8 mouse cellular contexts compared by ENCODE assay signal in genomic region chr8:126979091-126979920, GRCm38 (mm10). TPM values are rescaled to one million over a fixed set of nuclear protein-coding genes. Genes with fewer than 3 reads are reported as not detected.
DNase-seq lines count a peak whose midpoint lies in the region; ATAC-seq lines count a peak whose summit lies in the region.

No protein-coding gene starts in this region.

- peak overlapping the region; percentile 27 for H3K4me3 ChIP-seq in kidney, embryonic 14.5 days (ENCODE audit: low read length)
- peak overlapping the region; percentile 51 for H3K4me3 ChIP-seq in embryonic facial prominence, embryonic 10.5 days
- peak overlapping the region; percentile 18 for H3K4me3 ChIP-seq in hindbrain, embryonic 12.5 days
- H3K4me3 ChIP-seq in lung, embryonic 16.5 days (ENCODE audit: low read length) = peak overlapping the region; percentile 43
- H3K4me3 ChIP-seq in stomach, embryonic 16.5 days (replicated peaks; ENCODE audit: low read length) = peak overlapping the region; percentile 43

- H3K4me2 ChIP-seq in kidney, embryonic 14.5 days (replicated peaks; ENCODE audit: low read depth, low read length) = peak overlapping the region; percentile 48
- H3K4me2 ChIP-seq in hindbrain, embryonic 12.5 days (replicated peaks) = peak overlapping the region; percentile 31
- peak overlapping the region; percentile 58 for H3K4me2 ChIP-seq in lung, embryonic 16.5 days (ENCODE audit: low read depth, low read length)
- H3K4me2 ChIP-seq in stomach, embryonic 16.5 days (ENCODE audit: low read depth, low read length) = peak overlapping the region; percentile 56

- no peak for DNase-seq in kidney, postnatal 14 days
- DNase-seq in embryonic facial prominence, embryonic 10.5 days (ENCODE audit: low spot score) = peak; percentile 18
- DNase-seq in yolk sac, embryonic 10.5 days (ENCODE audit: low spot score) = no peak
- no peak for DNase-seq in frontal cortex, postnatal 14 days (ENCODE audit: low spot score in 2 of 2)

- no peaks in the 10 kb centered on the region for H3K36me3 ChIP-seq in kidney, embryonic 14.5 days (ENCODE audit: control insufficient read depth, insufficient read depth, low read length)
- no peaks in the 10 kb centered on the region for H3K36me3 ChIP-seq in embryonic facial prominence, embryonic 10.5 days (replicated peaks)
- H3K36me3 ChIP-seq in hindbrain, embryonic 12.5 days = no peaks in the 10 kb centered on the region
- H3K36me3 ChIP-seq in lung, embryonic 16.5 days (ENCODE audit: control insufficient read depth, insufficient read depth, low read length) = no peaks in the 10 kb centered on the region
- no peaks in the 10 kb centered on the region for H3K36me3 ChIP-seq in stomach, embryonic 16.5 days (ENCODE audit: control insufficient read depth, insufficient read depth, low read length)

- H3K9me3 ChIP-seq in kidney, embryonic 14.5 days (ENCODE audit: control insufficient read depth, low read length) = no peaks in the 10 kb centered on the region
- H3K9me3 ChIP-seq in embryonic facial prominence, embryonic 10.5 days = no peaks in the 10 kb centered on the region
- no peaks in the 10 kb centered on the region for H3K9me3 ChIP-seq in hindbrain, embryonic 12.5 days (replicated peaks)
- H3K9me3 ChIP-seq in lung, embryonic 16.5 days (ENCODE audit: control insufficient read depth, low read length) = no peaks in the 10 kb centered on the region
- H3K9me3 ChIP-seq in stomach, embryonic 16.5 days (replicated peaks; ENCODE audit: control insufficient read depth, low read length) = no peaks in the 10 kb centered on the region

- WGBS in kidney, embryonic 14.5 days = 23% methylated on average over 27 of the region's 27 CpGs
- 26% methylated on average over 27 of the region's 27 CpGs for WGBS in embryonic facial prominence, embryonic 10.5 days
- WGBS in hindbrain, embryonic 12.5 days = 30% methylated on average over 27 of the region's 27 CpGs
- WGBS in lung, embryonic 16.5 days = 9% methylated on average over 27 of the region's 27 CpGs
- WGBS in stomach, embryonic 16.5 days = 13% methylated on average over 27 of the region's 27 CpGs

- no peaks in the 10 kb centered on the region for H3K4me1 ChIP-seq in kidney, embryonic 14.5 days (ENCODE audit: control insufficient read depth, insufficient read depth, low read length)
- H3K4me1 ChIP-seq in embryonic facial prominence, embryonic 10.5 days = peaks cover 10% of the 10 kb centered on the region; the same call in 1 of the 2 replicates
- H3K4me1 ChIP-seq in hindbrain, embryonic 12.5 days = no peaks in the 10 kb centered on the region
- 0 out of 2 replicates have a peak, but pooled peaks cover 4% of the 10 kb centered on the region for H3K4me1 ChIP-seq in lung, embryonic 16.5 days (replicated peaks; ENCODE audit: control insufficient read depth, insufficient read depth, low read length)
- no peaks in the 10 kb centered on the region for H3K4me1 ChIP-seq in stomach, embryonic 16.5 days (ENCODE audit: control insufficient read depth, insufficient read depth, low read length)

- peak overlapping the region; percentile 5; the same call in 1 of the 2 replicates for H3K9ac ChIP-seq in kidney, embryonic 14.5 days (ENCODE audit: low read depth, low read length)
- no peak overlapping the region for H3K9ac ChIP-seq in hindbrain, embryonic 12.5 days
- H3K9ac ChIP-seq in lung, embryonic 16.5 days (ENCODE audit: low read length) = peak overlapping the region; percentile 44
- peak overlapping the region; percentile 27; the same call in 1 of the 2 replicates for H3K9ac ChIP-seq in stomach, embryonic 16.5 days (ENCODE audit: low read length)

- H3K27me3 ChIP-seq in kidney, embryonic 14.5 days (ENCODE audit: control insufficient read depth, insufficient read depth, low read length) = 0 out of 2 replicates have a peak, but pooled peaks cover 3% of the 10 kb centered on the region
- peaks cover 34% of the 10 kb centered on the region for H3K27me3 ChIP-seq in embryonic facial prominence, embryonic 10.5 days (replicated peaks; ENCODE audit: low read depth, poor library complexity, severe bottlenecking)
- peaks cover 15% of the 10 kb centered on the region for H3K27me3 ChIP-seq in hindbrain, embryonic 12.5 days
- H3K27me3 ChIP-seq in lung, embryonic 16.5 days (ENCODE audit: control insufficient read depth, insufficient read depth, low read depth, low read length) = peaks cover 2% of the 10 kb centered on the region; the same call in 1 of the 2 replicates
- H3K27me3 ChIP-seq in stomach, embryonic 16.5 days (ENCODE audit: control insufficient read depth, insufficient read depth, low read length) = peaks cover 3% of the 10 kb centered on the region; the same call in 1 of the 2 replicates

- H3K27ac ChIP-seq in kidney, embryonic 14.5 days (ENCODE audit: low read depth, low read length) = no peak overlapping the region
- no peak overlapping the region for H3K27ac ChIP-seq in embryonic facial prominence, embryonic 10.5 days (replicated peaks)
- H3K27ac ChIP-seq in hindbrain, embryonic 12.5 days = no peak overlapping the region
- H3K27ac ChIP-seq in lung, embryonic 16.5 days (ENCODE audit: low read length) = no peak overlapping the region
- H3K27ac ChIP-seq in stomach, embryonic 16.5 days (ENCODE audit: low read length) = no peak overlapping the region

- ATAC-seq in kidney, embryonic 14.5 days (ENCODE audit: low FRiP score, low TSS enrichment) = no peak
- no peak for ATAC-seq in hindbrain, embryonic 12.5 days (ENCODE audit: low FRiP score)
- ATAC-seq in lung, embryonic 16.5 days (ENCODE audit: low read depth) = peak; percentile 67; the same call in 1 of the 2 replicates
- no peak for ATAC-seq in stomach, embryonic 16.5 days (ENCODE audit: insufficient read depth, low FRiP score)

RNA-seq across cellular contexts. Expression of gene Rbm34, which starts 8.4 kb away (rescaled TPM):
- 28.7 and 33.0 TPM in 2 replicates for polyA plus RNA-seq in kidney, embryonic 14.5 days (2014; fragmentation: Nextera tagmentation; extraction: Ambion mirVana)
- polyA plus RNA-seq in embryonic facial prominence, embryonic 10.5 days (2016; fragmentation: Nextera tagmentation; extraction: Ambion mirVana) = 24.9 and 26.9 TPM in 2 replicates
- polyA plus RNA-seq in hindbrain, embryonic 12.5 days (2016; fragmentation: Nextera tagmentation; extraction: Ambion mirVana) = 31.4 and 34.1 TPM in 2 replicates
- 16.7 and 17.1 TPM in 2 replicates for polyA plus RNA-seq in lung, embryonic 16.5 days (2015; fragmentation: Nextera tagmentation; extraction: Ambion mirVana)
- polyA plus RNA-seq in stomach, embryonic 16.5 days (2015; fragmentation: Nextera tagmentation; extraction: Ambion mirVana) = 13.4 and 17.8 TPM in 2 replicates

RNA-seq across cellular contexts. Expression of gene Tomm20, which starts 33.7 kb away (rescaled TPM):
- 262 and 292 TPM in 2 replicates for polyA plus RNA-seq in kidney, embryonic 14.5 days (2014; fragmentation: Nextera tagmentation; extraction: Ambion mirVana)
- polyA plus RNA-seq in embryonic facial prominence, embryonic 10.5 days (2016; fragmentation: Nextera tagmentation; extraction: Ambion mirVana) = 285 and 304 TPM in 2 replicates
- polyA plus RNA-seq in hindbrain, embryonic 12.5 days (2016; fragmentation: Nextera tagmentation; extraction: Ambion mirVana) = 181 and 182 TPM in 2 replicates
- 188 and 206 TPM in 2 replicates for polyA plus RNA-seq in lung, embryonic 16.5 days (2015; fragmentation: Nextera tagmentation; extraction: Ambion mirVana)
- 170 and 206 TPM in 2 replicates for polyA plus RNA-seq in stomach, embryonic 16.5 days (2015; fragmentation: Nextera tagmentation; extraction: Ambion mirVana)
